Mouse (Mus musculus) CD4-positive, CD25-positive, alpha-beta regulatory T cell, adult 4 months (primary cell): ENCODE data around the gene Mrpl43. TPM values are rescaled to one million over a fixed set of nuclear protein-coding genes. Genes with fewer than 3 reads are reported as not detected.

Experiments
- ATAC-seq: one replicate; pipeline ENCODE4 v1.8.0; 2017
- polyA plus RNA-seq, 2 experiments: library from polyadenylated mRNA; unstranded; fragments of 100-300 nt; shearing (Covaris generic); gene quantifications; one replicate each; pipeline ENCODE4 v1.2.1; 2017

Mrpl43 gene
- polyA plus RNA-seq, 2 experiments from 2014 or later = 45.8 to 63.1 TPM

DNA sequence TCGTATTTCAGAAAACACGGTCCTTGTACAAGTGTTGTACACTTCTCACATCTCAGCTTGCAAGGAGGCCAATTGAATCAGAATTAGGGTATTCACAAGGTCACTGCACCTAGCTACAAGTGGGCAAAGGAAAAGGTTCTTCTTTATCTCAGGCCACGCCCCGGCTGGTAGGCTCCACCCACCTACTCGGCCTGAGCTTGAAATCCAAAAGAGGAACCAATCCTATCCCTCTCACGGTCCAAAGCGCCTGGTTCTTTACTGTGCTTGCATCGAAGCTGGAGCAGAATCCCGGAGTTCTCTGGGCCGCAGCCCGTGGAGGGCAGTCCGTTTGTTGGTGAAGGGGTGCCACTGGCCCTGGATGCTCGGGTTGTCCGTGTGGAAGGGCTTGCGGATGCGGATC lies 798 bp downstream of the Mrpl43 start, which contains the start of gene Twnk:
Twnk (plus strand) TSS at position 220 of the 400 bp plus-strand sequence.
- ATAC-seq = no peak

DNA sequence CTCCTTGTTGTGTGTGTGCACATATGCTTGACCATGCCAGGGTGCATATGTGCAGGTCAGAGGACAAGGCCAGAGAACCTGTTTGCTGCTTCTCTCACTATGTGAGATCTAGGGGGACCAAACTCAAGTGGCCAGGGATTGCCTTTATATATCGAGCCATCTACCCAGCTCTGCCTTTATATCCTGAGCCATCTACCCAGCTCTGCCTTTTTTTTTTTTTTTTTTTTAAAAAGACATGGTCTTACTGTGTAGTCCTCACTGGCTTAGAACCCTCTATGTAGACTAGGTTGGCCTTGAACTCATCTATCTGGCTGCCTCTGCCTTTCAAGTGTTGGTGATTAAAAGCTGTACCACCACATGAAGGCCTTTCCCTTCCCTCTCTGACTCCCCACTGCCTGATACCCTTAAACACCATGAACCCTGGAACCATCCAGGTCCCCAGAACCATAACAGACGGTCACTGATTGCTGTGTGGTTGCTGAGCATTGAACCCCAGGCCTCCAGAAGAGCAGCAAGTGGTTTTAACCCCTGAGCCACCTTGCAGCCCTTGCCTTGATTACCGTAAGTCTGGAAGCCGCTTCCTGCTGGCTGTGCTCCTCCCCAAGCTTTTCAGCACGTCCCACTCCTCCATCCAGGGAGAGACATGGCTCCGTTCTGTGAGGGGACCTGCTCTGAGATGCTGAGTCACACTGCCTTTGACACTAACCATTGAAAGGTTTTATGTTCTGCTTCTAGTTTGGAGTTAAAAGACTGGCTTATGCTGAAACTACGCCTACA lies 2.3 kb downstream of the Mrpl43 start:
- ATAC-seq = no peak

DNA sequence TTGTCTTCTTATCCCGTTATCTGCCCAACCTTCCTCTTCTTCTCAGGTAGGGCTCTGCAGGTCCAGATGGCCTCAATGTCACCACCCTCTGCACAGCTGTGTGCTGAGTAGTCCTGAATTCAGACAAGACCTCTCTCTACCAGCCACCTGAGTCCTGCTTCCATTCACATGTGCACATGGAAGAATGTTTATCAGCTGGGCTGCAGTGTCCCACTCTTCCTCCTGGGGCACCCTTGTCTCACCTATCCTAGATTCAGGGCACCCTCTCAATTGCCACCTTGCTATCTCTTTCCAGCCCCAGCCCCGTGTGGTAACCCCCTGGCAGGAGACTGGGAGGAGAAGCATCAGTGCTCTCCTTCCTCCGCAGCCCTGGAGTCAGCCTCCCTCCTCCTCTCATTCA lies 3.9 kb downstream of the Mrpl43 start:
- no peak for ATAC-seq

DNA sequence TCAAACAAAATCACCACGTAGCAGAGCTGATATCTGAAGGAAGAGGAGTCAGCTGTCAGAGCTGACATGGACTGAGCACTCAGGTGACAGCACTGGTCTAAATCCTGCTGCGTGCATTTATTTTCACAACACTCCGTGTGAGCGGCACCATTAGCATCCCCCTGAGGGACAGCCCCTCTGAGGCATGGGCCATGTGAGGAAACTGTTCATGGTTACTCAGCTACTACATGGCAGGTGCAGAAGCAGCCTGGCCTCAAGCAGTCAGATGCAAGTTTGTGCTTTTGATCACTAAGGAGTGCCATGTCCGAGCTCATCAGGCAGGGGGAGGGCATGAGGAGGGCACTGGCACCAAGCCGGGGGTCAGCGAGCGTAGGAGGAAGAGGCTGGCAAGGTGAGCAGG lies 6.6 kb downstream of the Mrpl43 start:
- ATAC-seq = no peak

DNA sequence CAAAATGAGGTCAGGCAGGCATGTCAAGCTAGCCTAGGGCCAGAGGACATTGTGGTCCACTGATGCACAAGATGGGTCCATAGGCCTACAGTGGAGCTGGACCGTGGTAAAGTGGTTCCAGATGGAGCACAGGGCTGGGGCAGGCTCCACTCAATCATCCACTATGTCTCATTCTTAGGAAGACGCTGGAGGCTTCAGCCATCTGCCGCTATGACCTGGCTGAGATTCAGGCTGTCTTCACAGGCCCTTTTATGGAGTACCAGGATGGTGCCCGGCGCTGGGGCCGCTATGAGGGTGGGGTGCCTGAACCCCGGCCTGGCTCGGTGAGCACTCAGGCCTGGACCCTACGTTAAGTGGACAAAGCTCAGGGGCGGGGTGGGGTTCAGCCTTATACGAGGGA lies 8.5 kb downstream of the Mrpl43 start:
- no peak for ATAC-seq

DNA sequence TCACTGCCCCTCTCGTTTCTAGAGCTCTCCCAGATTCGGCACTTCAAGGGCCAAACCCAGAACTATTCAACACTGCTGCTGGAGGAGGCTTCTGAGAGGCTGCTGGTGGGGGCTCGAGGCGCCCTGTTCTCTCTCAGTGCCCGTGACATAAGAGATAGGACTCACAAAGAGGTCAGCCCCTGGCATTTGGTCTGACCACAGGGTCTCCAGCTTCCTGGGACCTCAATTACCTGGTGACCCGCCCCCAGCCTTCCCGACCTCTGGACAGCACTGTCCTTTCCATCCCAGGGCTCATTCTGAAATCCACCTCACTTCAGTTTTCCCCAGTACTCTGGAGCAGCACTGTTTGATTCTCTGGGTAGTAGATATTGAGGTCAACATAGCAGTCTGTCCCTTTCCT lies 13.5 kb downstream of the Mrpl43 start:
- ATAC-seq = no peak

DNA sequence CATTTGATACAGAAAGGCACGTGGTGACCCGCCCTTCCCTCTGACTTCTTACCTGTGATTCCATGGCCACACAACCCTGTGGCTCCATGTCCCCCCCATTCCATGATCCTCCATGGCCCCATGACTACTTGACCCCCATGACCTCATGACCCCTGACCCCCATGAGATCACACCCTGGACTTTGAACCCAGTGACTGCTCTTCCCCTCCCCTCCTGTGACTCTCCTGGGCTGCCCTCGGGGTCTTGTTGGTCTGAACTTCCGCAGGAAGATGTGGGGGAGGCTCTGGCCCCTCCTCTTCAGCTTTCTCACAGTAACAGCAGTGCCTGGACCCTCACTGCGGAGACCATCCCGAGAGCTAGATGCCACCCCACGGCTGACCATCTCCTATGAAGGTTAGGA lies 14.0 kb downstream of the Mrpl43 start:
- ATAC-seq = no peak

DNA sequence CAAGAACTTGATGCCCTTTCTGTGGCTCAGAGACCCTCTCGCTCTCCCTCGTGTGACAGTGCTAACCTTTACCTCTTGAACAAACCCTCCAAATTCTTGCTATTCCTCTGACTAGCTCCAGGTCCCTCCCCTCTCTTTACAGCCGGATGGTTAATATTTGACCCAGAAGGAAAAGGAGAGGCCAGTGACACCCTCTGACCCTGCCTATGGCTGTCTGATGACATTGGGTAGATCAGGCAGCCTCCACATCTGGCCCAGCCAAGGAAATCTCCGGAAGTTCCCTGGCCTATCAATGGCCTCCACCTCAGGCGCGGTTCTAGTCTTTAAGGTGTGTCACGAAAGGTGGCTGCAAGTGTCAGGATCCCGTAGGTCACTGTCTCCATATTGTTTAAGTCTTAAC lies 15.2 kb downstream of the Mrpl43 start:
- ATAC-seq = no peak

DNA sequence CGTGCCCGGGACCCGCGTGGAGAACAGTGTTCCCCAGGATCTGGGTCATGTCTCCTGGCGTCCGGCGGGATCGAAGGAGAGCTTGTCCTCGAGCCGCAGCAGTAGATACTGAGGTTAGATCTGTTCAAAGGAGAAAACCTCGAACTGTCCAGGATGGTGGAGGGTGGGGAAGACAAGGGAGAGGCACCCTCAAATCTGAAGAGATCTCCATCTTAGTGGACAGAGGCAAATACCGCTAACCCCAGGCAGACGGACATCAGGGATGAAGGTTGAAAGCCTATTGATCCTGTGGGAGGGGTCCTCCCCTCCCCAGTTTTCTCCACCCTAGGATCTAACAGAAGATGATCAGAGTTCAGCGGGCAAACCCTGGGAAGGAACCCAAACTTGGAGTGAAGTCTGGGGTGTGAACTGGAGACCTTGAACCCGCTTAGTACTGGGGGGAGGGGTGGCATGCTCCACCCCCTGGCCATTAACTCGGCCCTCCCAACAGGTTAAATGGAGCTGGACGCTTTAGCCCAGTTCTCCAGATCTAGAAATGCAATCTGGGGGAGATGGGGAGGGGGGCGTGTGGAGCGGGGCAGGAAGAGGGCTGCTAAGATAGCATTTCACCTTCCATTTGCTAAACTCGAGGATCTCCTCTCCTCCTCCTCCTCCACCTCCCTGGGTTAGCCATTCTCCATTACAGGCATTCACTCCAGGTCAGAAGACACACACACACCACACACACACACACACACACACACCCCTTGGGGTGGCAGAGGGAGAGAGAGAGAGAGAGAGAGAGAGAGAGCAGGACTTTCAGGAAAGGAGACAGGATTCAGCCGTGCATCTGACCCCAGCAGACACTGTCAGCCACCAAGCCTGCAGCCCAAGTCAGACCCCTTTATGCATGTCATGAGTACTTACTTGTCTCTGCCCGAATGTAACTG lies 16.4 kb downstream of the Mrpl43 start:
- no peak for ATAC-seq

DNA sequence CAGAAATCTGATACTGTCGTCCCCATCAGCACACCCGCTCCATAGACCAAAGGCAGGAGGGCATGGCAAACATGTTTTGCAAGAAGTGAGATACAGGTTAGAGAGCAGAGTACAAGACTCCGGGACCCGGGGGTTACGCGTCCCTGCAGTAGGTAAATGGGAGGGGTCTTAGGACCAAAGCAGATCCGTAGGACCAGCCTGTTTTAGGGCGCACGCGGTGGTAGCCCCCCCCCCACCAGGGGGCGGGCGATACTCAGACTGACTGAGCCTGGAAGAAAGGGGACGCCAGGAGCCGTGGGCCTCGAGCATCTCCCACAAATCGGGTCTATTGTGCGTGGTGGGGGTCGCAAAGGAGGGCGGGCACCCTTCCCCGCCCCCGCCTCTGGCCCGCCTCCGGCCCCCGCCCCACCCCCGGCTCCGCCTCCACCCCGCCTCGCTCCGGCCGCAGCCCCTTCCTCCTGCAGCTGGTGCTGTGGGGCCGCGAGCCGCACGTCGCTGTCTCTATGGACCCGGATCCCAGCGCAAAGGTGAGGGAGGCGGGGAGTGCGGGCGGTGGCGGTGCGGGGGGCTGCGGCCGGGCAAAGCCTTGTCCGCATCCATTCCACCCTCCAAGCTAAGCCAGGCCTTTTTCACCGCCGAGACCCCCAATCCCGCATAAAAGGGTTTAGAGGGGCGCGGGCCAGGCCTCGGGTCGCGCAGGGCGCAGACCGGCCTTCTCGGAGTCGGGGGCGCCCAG lies 17.2 kb downstream of the Mrpl43 start, which contains the start of gene Sema4g:
Sema4g (plus strand) TSS at position 271 of the 736 bp plus-strand sequence.
- ATAC-seq = no peak

DNA sequence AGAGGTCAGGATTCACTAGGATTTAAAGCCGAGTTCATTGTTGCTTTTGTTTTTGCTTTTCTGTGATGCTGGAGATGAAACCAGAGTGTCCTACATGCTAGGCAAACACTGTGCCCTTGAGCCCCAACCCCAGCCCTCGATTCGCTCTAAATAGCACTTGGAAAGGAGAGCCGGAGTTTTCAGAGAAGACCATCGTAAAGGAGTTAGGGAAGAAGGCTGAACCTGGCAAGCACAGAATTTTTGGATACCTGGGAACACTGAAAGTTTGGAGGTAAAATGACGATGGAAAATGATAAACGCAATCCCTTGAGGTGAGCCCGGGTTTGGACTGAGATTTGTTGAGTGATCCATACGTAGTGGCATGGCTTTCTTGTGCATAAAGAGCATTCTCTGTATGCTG lies 17.9 kb downstream of the Mrpl43 start:
- ATAC-seq = no peak

DNA sequence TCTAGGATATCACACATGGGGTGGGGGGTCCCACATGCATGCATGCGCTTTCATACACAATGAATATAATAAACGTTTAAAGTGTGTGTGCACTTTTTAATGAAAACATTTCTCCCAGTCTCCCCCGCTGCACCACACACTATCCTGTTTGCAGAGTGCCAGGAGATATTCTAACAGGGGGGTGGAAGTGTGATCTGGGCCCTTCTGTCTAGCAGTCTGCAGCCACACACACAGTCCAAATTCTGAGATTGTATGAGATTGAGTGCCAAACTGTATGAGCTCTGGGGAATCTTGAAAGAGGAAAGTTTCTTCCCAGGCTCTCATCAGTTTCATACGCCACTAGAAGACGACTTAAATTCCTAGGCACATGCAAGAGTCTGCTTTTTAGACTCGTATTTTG lies 18.4 kb downstream of the Mrpl43 start:
- ATAC-seq = no peak

DNA sequence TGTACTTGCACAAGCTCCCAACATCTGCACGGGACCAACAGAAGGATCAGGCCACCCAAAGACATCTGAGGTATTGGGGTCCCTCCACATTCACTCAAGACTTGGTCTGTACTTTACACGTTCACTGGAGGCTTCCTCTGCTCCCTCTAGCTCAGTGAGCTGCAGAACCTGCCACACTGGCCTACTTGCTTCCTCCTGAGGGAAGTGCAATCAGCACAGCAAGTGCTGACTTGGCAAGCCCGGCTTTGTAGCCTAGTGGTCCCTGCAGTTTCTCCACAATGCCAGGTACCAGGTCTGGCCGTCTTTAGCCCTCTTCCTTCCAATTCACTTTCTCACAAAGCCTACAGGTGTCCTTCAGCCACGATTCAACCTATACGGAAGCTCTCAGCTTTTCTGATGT lies 19.2 kb downstream of the Mrpl43 start:
- no peak for ATAC-seq

DNA sequence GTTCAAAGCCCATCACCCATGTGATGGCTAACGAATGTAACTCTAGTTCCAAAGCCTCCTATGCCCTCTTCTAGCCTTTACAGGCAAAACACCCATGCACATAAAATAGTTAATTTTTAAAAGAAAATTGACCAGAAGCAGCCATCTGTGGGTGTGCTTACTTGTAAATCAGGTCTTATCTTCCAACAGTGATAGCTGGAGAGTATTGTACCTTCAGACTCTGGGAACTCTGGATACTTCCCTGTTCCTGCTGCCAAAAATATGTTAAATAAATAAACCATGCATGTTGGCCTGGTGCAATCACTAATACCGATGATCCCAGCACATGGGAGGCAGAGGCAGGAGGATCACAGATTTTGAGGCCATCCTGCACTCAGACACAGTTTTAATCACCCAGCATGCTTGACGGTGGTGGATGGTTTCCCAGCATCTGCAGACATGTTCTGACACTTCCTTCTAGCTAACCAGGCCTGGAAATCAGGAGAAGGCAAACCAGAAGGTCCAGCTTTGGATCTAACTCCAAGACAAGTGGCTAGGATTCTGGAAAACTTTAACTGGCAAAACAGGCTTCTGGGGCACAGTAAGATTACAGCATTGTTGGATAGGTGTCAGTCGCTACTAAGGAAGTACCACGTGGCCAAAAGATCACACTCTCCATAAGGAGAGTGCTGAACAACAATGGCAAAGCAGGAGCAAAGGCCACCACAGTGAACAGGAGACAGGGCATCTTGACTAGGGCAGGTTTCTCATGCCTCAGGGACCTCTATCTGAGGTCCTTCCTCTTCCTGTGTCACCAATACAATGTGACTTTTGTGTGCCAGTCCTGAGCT lies 20.9 kb downstream of the Mrpl43 start:
- ATAC-seq = no peak

DNA sequence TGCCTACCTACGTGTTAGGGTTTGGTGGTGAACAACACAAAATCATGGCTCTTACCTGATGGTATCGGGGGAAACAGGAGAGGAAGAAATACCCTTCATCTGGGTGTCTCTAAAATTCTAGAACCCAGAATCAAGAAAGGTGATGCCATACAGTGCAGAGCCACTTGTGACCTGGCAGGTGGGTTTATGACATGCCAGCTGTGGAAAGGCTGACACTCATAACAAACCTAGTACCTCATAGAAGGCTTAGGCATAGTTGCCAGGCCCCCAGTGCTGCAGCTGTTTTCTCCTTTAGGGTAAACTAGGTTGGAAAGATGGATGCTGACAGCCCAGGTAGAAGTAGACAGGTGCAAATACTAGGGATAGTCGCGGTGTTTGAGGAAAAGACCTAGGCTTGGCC lies 21.8 kb downstream of the Mrpl43 start:
- ATAC-seq = no peak

DNA sequence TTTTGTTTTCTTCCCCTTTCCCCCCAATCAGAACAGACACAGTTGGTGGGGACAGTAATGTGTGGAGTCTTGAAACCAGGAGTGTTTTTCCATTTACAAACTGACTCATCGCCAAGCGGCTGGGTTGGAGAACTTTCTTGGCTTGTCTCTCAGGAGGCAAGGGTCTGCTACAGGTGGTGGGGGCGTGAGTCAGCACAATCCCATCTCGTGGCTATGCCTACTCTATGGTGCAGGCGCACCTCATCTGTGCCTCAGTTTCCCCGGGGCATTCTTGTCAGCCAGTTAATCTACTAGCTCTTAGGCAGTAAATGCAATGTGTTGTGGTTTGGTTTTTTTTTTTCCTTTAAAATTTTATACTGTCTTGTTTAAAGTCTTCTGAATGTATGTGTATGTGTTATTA lies 22.9 kb downstream of the Mrpl43 start:
- ATAC-seq = no peak

DNA sequence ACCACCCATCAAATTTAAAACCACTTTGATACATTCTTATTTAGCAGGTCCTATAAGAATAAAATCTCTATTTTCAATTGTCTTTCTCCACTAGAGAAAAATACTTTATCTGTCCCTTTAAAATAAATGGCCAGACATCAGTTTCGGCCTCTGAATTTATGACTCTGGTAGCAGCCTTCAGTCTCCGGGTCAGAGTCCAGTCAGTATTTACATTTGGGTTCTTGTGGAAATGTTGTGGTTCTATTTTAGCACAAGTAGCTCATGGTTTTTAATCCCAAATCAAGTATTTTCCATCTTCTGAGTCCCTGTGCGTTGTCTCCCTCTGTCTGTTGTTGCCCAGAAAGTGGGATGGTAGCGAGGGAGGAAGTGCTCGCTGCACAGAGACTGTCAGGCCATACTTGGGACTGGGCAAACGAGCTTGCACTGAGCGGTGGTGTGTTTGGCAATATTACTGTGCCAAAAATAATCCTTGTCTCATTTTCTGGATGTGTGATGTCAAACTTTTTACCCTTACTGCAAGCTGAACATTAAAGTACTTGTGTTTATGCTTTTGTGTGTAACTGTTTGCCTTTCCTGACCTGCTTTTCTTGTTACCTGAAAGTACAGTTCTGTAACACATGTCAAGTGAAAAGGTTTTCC lies 23.6 kb downstream of the Mrpl43 start:
- ATAC-seq = no peak

DNA sequence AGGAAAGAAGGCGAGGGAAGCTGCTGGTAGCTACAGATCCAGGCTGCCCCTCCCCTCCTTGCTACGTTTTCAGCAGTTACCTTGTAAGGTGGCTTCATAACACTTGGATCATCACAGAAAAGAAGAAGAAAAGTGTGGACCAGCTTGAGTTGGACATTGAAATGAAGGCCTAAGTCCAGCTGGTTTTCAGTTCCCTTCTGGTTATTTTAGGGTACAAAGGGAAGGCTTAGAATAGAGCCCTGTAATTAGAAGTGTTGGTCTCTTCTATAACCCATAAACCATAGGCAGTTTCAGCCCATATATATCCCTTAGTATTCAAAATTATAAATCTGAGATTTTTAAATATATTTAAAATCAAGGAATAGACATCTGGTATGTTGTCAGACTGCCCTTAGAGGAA lies 25.5 kb downstream of the Mrpl43 start:
- ATAC-seq = no peak

DNA sequence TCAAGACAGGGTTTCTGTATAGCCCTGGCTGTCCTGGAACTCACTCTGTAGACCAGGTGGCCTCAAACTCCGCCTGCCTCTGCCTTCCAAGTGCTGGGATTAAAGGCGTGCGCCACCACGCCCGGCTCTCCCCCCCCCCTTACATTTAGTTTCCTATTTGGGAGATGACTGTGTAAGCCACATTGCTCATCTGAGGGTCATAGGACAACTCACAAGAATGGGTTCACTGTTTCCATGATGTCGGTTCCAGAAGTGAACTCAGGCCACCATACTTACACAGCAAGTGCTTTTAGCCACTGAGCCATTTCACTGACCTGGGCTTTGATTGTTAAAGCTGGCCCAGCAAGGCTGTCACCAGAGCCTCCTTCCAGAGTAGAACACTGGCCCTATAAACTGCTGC lies 29.1 kb downstream of the Mrpl43 start:
- ATAC-seq = no peak

DNA sequence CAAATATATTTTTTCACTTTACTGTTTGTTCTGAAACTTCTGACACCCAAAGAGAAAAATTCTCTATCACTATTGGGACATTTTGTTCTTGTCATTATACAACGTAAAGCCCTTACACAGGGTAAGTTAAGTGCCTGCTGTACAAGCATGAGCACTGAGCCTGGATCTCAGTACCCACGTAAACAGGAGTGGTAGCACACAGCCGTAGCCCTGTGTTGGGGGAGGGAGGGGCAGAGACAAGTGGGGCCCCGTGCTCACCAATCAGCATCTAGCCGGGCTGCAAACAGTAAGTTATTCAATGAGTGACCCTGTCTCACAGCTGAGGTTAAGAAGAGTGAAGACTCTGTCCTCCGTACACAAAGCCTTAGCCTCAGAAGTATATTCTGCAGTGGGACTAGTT lies 29.6 kb downstream of the Mrpl43 start:
- no peak for ATAC-seq

DNA sequence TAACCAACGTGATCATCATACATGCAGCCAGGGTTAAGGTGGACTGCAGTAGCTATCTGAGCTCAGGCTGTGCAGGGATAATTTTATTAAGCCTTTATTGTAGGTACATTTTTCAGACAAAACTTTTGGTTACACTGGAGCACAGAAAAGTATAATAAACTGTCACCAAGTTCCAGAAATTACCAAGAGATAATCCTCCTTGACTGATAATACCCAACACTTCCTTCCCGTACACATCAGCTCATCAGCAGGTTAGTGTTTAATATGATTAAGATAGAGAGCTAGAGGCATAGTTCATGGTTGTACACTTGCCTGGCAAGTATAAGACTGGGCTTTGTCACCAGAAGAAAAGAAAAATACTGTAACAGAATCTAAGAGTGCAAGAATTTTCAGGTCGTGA lies 37.9 kb downstream of the Mrpl43 start:
- no peak for ATAC-seq

DNA sequence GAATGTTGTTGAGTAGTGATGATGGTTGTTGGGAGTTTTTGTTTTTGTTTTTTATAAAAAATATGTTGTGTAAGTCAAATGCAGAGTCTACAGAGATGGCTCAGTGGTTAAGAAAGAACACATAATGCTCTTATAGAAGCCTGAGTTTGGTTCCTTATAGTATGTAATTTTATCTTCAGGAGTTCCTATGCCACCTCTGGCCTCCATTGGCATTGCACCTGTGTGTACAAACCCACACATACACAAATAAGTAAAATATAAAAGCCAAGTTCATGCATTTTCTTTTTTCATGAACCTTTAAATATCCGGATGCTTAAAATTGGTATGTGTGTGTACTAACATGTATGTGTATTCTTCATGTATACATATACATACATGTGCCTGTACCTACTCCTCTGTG lies 40.3 kb downstream of the Mrpl43 start:
- no peak for ATAC-seq
